Mouse (Mus musculus): ENCODE results near the gene Sema4b. TPM values are rescaled to one million over a fixed set of nuclear protein-coding genes. Genes with fewer than 3 reads are reported as not detected.

Sema4b gene
- total and polyA plus RNA-seq, 3 experiments = 10.9 to 17.3 TPM; not detected in 1

DNA sequence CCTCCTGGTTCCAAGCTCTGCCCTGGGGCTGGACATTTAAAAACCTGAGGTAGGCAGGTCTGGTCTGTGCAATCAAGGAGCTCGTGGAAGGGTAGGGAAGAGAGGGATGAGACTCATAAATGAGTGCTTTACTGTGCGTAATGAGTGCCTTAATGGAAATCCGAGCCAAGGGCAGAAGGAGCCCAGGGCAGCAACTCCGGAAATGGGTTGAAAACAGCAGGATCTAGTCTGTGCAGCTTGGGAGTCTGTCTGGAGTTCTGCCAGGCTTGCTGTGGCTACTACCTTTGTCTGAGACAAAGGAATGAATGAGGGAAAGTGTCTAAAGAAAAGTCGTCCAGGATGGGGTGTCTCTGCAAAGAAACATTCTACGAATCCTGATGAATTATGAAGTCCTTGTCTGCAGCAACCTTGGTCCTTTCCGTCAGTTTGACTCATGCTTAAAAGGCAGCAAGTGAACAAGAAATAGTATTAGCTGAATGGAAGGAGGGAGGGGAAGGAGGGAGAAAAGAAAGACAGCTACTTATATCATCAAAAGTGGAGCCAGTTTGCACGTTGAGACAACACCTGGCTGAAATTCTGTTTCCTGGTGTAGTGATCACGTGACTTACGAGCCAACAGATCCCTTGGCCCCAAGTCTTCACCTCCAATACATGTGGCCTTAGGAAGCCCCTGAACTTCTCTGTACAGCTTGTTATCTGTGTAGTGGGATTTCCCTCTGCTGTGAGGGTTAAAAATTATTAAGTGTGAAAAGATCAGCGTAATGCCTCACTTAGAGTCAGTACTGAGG is 2.7 kb downstream of the Sema4b start:
- no peaks in the 10 kb centered on the region for H3K27me3 ChIP-seq (ENCODE audit: control insufficient read depth in 1 of 2, insufficient read depth in 2 of 2, low read length in 2 of 2)
- H3K27ac ChIP-seq (ENCODE audit: control insufficient read depth, low read depth, low read length) = no peak overlapping the region
- DNase-seq (ENCODE audit: low read depth, low spot score) = no peak
- H3K36me3 ChIP-seq (ENCODE audit: control insufficient read depth in 1 of 2, insufficient read depth in 2 of 2, low read length in 2 of 2) = peaks cover 0 to 14% of the 10 kb centered on the region in 2 experiments; a peak in 2 of 4 replicates
- H3K9me3 ChIP-seq (replicated peaks; ENCODE audit: insufficient read depth, low read length) = no peaks in the 10 kb centered on the region
- no peak overlapping the region for H3K9ac ChIP-seq (ENCODE audit: control insufficient read depth, low read depth, low read length, poor library complexity, severe bottlenecking)
- peaks cover 12 to 28% of the 10 kb centered on the region in 2 experiments for H3K4me1 ChIP-seq (ENCODE audit: control insufficient read depth in 1 of 2, insufficient read depth in 2 of 2, low read length in 2 of 2)
- no peak overlapping the region for H3K4me3 ChIP-seq (ENCODE audit: control insufficient read depth in 1 of 2, insufficient read depth in 1 of 2, low read depth in 2 of 2, low read length in 2 of 2)
- H3K79me2 ChIP-seq (ENCODE audit: control insufficient read depth, insufficient read depth, low read length, poor library complexity) = no peaks in the 10 kb centered on the region; the same call in 1 of the 2 replicates
- TF ChIP-seq USF1 (IDR thresholded peaks at IDR 0.05; ENCODE audit: low read depth, low read length) = peak; percentile 24; the same call in 1 of the 2 replicates
- TF ChIP-seq CHD1 (IDR thresholded peaks at IDR 0.05; ENCODE audit: low read depth, low read length) = no peak
- TF ChIP-seq ZC3H11A (IDR thresholded peaks at IDR 0.05; ENCODE audit: low read depth, low read length) = no peak
- TF ChIP-seq MEF2A (IDR thresholded peaks at IDR 0.05; ENCODE audit: extremely low read depth, insufficient replicate concordance, low read depth, low read length, poor library complexity, severe bottlenecking) = no peak
- TF ChIP-seq SIN3A (IDR thresholded peaks at IDR 0.05; ENCODE audit: low read length) = no peak

DNA sequence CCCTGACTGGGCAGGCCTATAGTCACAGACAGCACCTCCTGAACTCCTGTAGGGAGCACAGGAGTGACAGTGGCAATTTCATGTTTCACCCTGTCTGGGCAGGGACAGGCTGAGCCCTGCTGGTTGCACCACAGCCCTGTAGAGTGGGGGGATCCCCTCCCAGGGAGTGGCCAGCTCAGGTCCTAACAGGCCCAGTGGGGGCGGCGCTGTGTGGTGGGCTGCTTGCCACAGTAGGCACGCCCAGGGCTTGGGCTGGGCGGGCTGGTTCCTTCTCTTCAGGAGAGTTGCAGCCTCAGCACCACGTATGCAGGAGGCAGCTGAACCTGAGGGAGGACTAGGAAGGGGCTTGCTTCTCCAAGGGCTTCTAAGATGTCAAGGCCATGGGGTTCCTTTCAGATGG is 4.8 kb downstream of the Sema4b start:
- peaks cover 0 to 11% of the 10 kb centered on the region in 2 experiments; a peak in 2 of 4 replicates for H3K36me3 ChIP-seq (ENCODE audit: control insufficient read depth in 1 of 2, insufficient read depth in 2 of 2, low read length in 2 of 2)
- H3K27ac ChIP-seq (ENCODE audit: control insufficient read depth, low read depth, low read length) = peak overlapping the region; percentile 78
- TF ChIP-seq POLR2AphosphoS2 (IDR thresholded peaks at IDR 0.05; ENCODE audit: low read length) = no peak
- TF ChIP-seq NELFE (IDR thresholded peaks at IDR 0.05; ENCODE audit: low read depth, low read length) = 0 out of 2 replicates have a peak, but pooled peaks have one; percentile 0
- H3K79me2 ChIP-seq (ENCODE audit: control insufficient read depth, insufficient read depth, low read length, poor library complexity) = no peaks in the 10 kb centered on the region; the same call in 1 of the 2 replicates
- no peaks in the 10 kb centered on the region for H3K27me3 ChIP-seq (ENCODE audit: control insufficient read depth in 1 of 2, insufficient read depth in 2 of 2, low read length in 2 of 2)
- peak overlapping the region; percentile 79 for H3K9ac ChIP-seq (ENCODE audit: control insufficient read depth, low read depth, low read length, poor library complexity, severe bottlenecking)
- peaks cover 7 to 17% of the 10 kb centered on the region in 2 experiments for H3K4me1 ChIP-seq (ENCODE audit: control insufficient read depth in 1 of 2, insufficient read depth in 2 of 2, low read length in 2 of 2)
- DNase-seq (ENCODE audit: low read depth, low spot score) = peak; percentile 72
- H3K9me3 ChIP-seq (replicated peaks; ENCODE audit: insufficient read depth, low read length) = no peaks in the 10 kb centered on the region
- peak overlapping the region in 1 of 2 experiments; percentile 88; a peak in 2 of 4 replicates for H3K4me3 ChIP-seq (ENCODE audit: control insufficient read depth in 1 of 2, insufficient read depth in 1 of 2, low read depth in 2 of 2, low read length in 2 of 2)

DNA sequence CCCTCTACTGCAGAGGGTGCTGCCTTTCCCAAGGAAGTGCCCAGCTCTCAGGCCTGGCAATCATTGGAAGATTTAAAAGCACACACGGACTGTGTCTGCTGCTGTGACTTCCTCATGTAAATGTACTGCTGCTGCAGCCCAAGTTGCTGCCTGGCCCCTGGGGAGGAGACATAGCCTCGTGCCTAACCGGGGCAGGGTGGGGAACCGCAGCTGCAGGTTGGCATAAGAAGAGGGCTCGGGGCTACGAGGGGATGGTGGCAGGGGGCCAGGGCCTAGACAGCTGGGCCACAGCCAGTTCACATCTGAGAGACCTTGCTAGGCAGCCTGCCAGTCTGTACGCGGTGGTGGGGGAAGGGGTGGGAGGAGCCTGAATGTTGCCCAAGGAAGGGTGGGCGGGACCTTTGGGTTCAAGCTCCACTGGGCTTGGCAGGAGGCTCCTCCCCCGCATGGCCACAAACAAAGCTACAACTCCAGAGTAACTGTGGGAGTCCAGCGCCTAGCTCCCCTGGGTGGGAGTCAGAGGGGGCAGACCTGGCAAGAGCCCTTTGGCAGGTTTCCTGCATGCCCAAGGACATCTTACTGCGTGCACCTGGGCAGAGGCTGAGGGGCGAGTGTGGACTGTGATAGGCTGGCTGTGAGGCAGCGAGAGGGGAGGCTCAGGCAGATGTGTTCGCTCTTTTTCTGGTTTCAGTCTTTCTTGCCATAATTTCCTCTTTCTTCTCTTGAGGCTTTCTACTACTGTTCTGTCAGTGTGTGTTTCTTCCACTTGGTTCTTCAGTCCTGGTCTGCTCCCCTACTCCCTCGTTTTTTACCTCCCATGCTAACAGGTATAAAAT is 5.8 kb downstream of the Sema4b start:
- H3K9ac ChIP-seq (ENCODE audit: control insufficient read depth, low read depth, low read length, poor library complexity, severe bottlenecking) = peak overlapping the region; percentile 79
- H3K36me3 ChIP-seq (ENCODE audit: control insufficient read depth in 1 of 2, insufficient read depth in 2 of 2, low read length in 2 of 2) = peaks cover 0 to 13% of the 10 kb centered on the region in 2 experiments; a peak in 2 of 4 replicates
- no peaks in the 10 kb centered on the region for H3K9me3 ChIP-seq (replicated peaks; ENCODE audit: insufficient read depth, low read length)
- peak overlapping the region; percentile 92 for H3K27ac ChIP-seq (ENCODE audit: control insufficient read depth, low read depth, low read length)
- no peaks in the 10 kb centered on the region; the same call in 1 of the 2 replicates for H3K79me2 ChIP-seq (ENCODE audit: control insufficient read depth, insufficient read depth, low read length, poor library complexity)
- H3K4me3 ChIP-seq (ENCODE audit: control insufficient read depth in 1 of 2, insufficient read depth in 1 of 2, low read depth in 2 of 2, low read length in 2 of 2) = peak overlapping the region; percentile 84 to 88
- H3K4me1 ChIP-seq (ENCODE audit: control insufficient read depth in 1 of 2, insufficient read depth in 2 of 2, low read length in 2 of 2) = peaks cover 8 to 13% of the 10 kb centered on the region in 2 experiments
- H3K27me3 ChIP-seq (ENCODE audit: control insufficient read depth in 1 of 2, insufficient read depth in 2 of 2, low read length in 2 of 2) = no peaks in the 10 kb centered on the region
- DNase-seq (ENCODE audit: low read depth, low spot score) = peak; percentile 95
- no peak for TF ChIP-seq CTCF (IDR thresholded peaks at IDR 0.05 in 2 of 3, conservative IDR thresholded peaks at IDR 0.05 in 1 of 3; ENCODE audit: control insufficient read depth in 1 of 3, insufficient read depth in 1 of 3, low read depth in 2 of 3, low read length in 3 of 3, poor library complexity in 1 of 3, severe bottlenecking in 1 of 3)
- TF ChIP-seq ZC3H11A (IDR thresholded peaks at IDR 0.05; ENCODE audit: low read depth, low read length) = no peak
- 0 out of 2 replicates have a peak, but pooled peaks have one; percentile 52 for TF ChIP-seq TBP (IDR thresholded peaks at IDR 0.05; ENCODE audit: low read depth, low read length)
- peak; percentile 43 for TF ChIP-seq HCFC1 (IDR thresholded peaks at IDR 0.05; ENCODE audit: low read depth, low read length)
- TF ChIP-seq ELF1 (IDR thresholded peaks at IDR 0.05; ENCODE audit: low read depth, low read length) = peak; percentile 54; the same call in 1 of the 2 replicates
- no peak for TF ChIP-seq MYC (IDR thresholded peaks at IDR 0.05; ENCODE audit: low read depth, low read length)
- TF ChIP-seq ZMIZ1 (IDR thresholded peaks at IDR 0.05; ENCODE audit: low read depth, low read length) = 0 out of 2 replicates have a peak, but pooled peaks have one; percentile 9
- TF ChIP-seq CHD2 (IDR thresholded peaks at IDR 0.05; ENCODE audit: low read length) = no peak; the same call in 1 of the 2 replicates
- TF ChIP-seq MXI1 (IDR thresholded peaks at IDR 0.05; ENCODE audit: low read depth, low read length) = 0 out of 2 replicates have a peak, but pooled peaks have one; percentile 34
- peak; percentile 46; the same call in 1 of the 2 replicates for TF ChIP-seq NELFE (IDR thresholded peaks at IDR 0.05; ENCODE audit: low read depth, low read length)
- TF ChIP-seq MAZ (IDR thresholded peaks at IDR 0.05; ENCODE audit: low read depth, low read length) = peak; percentile 69; the same call in 1 of the 2 replicates
- peak; percentile 51 for TF ChIP-seq SIN3A (IDR thresholded peaks at IDR 0.05; ENCODE audit: low read length)
- peak; percentile 73; the same call in 1 of the 2 replicates for TF ChIP-seq ETS1 (IDR thresholded peaks at IDR 0.05; ENCODE audit: low read depth, low read length)
- TF ChIP-seq MAX (IDR thresholded peaks at IDR 0.05; ENCODE audit: low read length) = 0 out of 2 replicates have a peak, but pooled peaks have one; percentile 19
- TF ChIP-seq POLR2A (IDR thresholded peaks at IDR 0.05; ENCODE audit: control insufficient read depth in 1 of 2, insufficient read depth in 1 of 2, low read depth in 1 of 2, low read length in 2 of 2, poor library complexity in 1 of 2) = peak; percentile 53 to 74; a peak in 3 of 4 replicates
- 0 out of 2 replicates have a peak, but pooled peaks have one; percentile 5 for TF ChIP-seq TAL1 (IDR thresholded peaks at IDR 0.05; ENCODE audit: low read length)
- 0 out of 4 replicates have a peak, but pooled peaks of 1 of the 2 experiments have one; percentile 19 for TF ChIP-seq EP300 (IDR thresholded peaks at IDR 0.05; ENCODE audit: low read depth in 1 of 2, low read length in 2 of 2)

Data from MEL (cell line).